Mouse (Mus musculus): ENCODE measurements at regions not wholly inside any gene's neighbourhood (a gene's known extent, or its start where the extent isn't known, plus 50 kb on each side); places are given as distances from the start of the nearest gene placed in this dataset.

DNA sequence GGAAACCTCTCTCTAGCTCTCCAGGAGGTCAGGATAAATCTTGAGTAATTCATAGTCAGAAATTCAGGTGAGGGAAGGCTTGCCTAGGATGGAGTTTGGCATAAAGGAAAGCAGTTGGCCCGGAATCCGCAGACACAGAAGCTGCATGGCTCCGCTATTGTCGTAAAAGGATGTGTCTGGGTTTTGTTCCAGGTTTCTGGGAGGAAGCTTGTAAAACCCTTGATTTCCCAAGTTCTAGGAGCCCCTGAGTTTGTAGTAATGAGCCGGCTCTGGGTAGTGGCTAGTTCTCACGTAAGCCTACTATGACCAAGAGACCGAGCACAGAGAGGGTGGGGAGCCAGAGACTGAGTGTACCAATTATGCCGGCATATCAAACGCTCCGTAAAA is 52.7 kb upstream of the Gm21915 start:
- CTCF ChIA-PET, result interaction anchor here (0.6 kb wide), 2 partner anchors 17 to 69 kb away, joined by 3 to 5 read pairs; no protein-coding TSS in a partner anchor

DNA sequence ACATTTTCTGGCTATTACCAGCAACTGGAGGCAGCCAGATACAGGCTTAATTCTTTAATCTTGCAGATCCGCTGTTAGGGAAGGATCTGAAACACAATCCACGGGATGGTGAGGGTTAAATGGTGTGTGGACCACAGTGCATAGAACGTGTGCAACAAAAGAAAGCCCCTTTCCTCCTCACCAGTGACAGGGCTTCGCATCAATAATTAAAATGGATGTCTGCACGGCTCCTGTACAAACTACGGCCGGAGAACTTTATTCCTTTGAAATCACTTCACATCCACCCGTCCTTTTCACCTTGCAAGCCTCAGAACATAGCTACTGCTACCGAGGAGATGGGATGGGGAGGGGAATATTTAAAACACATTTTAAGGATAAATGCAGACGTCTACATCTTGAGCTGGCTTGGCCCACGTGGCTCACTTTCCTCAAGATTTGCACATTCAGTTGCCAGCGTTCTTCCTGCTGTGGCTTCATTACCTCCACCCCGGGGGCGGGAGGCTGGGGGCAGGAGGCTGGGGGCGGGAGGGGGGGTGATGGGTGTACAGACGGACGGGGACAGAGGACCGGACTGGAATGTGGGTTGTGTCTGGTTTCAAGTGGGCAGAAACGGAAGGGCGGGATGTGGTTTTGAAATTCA is 53.3 kb upstream of the Gm21915 start:
- CTCF ChIA-PET, result interaction anchor here (0.6 to 1.2 kb wide), 3 partner anchors 18 to 140 kb away, joined by 3 to 6 read pairs (median 5); no protein-coding TSS in a partner anchor

DNA sequence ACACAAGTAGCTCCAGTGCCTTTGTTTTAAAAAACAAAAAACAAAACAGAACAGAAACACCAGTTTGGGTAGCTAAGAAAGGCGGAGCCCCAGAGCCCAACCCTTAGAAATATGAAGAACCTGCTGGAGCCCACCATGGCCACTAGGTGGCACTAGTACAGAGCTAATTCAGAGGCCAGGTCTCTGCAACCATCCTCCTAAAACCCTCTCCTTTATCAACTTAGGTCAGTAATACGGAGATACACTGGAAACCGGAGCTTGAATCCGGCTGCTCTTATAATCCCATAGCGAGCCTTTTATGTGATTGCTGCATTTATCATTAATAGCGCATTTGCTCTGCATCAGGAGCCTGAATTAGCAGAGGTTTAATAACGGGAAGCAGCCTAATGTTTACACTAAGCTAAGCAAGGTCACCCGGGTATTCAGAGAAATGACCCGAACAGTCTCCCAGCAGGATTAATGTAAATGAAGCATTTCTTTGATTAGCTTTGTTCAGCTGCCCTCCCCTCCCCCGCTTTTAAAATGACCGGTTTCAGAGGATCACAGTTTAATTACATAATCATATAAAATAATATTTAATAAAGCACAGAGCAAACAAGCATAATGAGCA is 53.9 kb upstream of the Gm21915 start:
- CTCF ChIA-PET, result interaction anchor here (1.2 kb wide), 1 partner anchor 140 kb away, joined by 6 read pairs; no protein-coding TSS in a partner anchor

DNA sequence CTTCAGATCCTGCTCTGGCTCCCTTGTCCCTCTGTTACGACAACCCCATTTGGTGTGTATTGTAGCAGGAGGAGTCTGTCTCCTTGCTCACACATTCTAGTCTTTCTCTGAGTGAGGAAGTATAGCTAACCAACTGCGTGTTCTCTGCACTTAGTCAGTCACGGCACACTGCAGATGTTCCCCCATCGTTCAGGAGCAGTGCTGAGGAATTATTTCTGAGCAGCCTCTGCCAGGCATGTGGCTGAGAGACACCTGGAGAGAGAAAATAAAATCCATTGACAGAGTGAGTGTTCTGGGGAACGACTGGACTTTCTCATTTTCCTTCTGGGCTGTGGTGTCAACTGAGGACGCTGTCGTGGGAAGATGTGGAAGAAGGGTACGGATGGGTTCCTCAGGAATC is 54.5 kb upstream of the Gm21915 start:
- CTCF ChIA-PET, result interaction anchor here (1.2 kb wide), 1 partner anchor 141 kb away, joined by 6 read pairs; no protein-coding TSS in a partner anchor

DNA sequence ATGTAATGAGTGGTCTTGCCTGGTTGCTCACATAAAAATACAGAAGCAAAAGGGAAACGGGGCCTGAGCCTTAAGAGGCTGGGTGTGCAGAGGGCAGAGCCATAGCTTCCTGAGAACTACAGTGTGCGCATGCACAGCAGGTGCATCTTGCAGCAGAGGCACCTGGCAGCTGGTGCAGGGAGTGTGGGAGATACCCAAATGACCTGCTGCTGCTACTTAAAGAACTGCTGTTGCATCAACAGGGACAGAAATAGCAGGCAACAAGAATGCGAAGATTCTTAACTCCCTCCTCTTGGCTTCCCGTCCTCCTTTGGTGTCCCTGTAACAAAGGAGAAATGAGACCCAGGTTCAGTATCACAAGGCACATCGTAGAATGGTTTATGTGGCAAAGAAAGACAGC is 56.3 kb upstream of the Gm21915 start:
- CTCF ChIA-PET, result interaction anchor here (0.7 kb wide), 1 partner anchor 206 kb away, joined by 6 read pairs; no protein-coding TSS in a partner anchor

DNA sequence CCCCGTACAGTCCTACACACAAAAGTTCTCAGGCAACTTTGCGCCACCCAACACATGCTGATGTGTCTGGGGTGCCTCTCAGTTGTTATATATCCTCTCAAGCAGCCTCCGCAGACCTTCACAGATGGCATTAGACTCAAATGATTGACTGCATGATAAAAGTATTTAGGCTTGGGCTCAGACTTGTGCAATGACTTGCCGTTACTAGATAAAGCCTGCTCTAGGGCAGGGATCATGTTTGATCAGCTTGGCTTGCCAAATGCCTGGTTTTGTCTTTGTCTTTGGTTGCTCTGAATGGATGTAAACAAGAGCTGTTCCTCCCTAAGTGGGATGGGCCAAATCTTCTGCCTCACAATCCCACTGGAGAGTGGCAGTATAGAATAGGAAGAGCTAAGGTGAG is 57.2 kb upstream of the Gm21915 start:
- CTCF ChIA-PET, result no interaction called here

DNA sequence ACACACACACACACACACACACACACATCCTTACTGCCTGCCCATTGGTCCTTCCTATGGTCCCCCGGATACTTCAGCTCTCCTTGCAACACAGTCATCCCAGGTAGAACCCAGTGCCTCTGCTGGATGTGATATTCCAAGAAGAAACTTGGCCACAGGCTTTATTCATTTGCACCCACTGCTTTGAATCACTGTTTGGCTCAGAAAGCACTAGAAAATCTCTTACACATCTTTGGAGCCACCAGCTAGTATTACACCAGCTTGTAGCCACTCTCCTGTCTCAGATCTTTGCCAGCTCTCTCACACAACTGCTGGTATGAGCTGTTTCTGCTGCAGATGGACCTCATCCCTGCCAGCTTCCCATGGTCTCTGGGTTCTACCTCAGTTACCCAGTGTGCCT is 57.7 kb upstream of the Gm21915 start:
- CTCF ChIA-PET, result no interaction called here

DNA sequence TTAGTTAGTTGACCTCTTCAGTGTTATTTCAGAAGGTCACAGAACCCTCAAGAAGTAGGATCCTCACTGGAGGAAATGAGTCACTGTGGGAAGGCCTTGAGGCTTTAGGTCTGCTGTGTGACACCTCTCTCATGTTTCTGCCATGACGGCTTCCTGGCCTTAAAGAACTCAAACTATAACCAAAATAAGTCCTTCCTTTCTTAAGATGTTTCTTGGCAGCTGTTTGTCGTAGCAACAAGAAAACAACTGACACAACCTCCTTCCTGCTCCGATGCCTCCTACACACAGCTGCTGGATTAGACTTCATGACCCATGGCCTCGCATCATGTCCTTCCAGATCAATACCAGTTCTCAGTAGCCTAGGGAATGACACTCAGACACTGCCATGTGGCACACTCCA is 58.1 kb upstream of the Gm21915 start:
- CTCF ChIA-PET, result no interaction called here

DNA sequence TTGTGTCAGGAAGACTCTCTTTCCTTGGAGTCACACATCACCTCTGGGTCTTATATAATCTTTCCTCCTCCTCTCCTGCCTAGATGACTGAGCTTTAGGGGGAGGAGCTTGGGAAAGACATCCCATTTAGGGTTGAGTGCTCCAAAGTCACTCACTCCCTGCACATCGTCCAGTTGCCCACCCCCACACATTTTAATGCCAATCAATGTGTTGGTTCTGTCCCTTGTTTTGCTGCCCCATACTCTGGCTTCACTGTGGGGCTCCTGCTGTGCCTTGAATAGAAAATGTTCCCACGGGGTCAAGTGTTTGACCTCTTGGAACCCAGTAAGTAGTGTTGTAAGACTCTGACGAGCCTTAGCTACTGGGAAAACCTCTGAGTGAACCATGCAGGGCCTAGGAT is 58.8 kb upstream of the Gm21915 start:
- CTCF ChIA-PET, result interaction anchor here (0.5 kb wide), 1 partner anchor 148 kb away, joined by 3 read pairs; no protein-coding TSS in a partner anchor

DNA sequence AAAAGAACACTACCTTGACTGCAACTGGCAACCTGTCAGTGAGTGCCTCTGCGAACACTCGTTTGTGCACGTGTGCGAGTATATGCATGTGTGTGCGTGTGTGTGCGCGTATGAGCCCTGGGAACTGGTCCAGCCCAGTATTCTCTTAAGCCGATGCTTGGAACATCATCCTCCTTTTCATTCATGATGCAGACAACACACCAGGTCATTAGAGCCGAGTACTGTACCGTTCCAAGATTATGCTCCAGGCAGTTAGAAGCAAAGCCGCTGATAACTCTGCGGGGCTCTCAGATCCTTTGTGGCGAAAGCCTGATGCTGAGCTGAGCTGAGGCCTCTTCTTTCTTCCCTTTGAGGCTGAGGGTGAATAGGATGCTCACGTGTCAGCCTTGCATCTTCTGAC is 61.8 kb upstream of the Gm21915 start:
- CTCF ChIA-PET, result no interaction called here

DNA sequence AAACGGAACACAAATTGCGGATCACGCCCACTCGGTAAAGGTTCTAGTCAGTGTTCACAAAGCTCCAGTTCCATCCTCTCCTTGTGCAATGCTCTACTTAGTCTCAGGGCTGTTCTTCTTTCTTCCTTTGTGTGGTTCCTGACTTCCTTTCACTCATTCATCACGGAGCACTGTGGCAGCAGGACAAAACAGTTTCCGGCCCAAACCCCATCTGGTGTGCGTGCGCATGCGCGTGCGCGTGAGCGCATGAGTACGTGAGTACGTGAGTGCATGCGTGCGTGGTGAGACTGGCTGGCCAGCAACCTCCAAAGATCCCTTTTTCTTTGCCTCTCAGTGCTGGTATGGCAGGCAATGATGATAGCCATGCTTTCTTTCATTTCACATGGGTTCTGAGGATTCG is 62.5 kb upstream of the Gm21915 start:
- CTCF ChIA-PET, result no interaction called here

DNA sequence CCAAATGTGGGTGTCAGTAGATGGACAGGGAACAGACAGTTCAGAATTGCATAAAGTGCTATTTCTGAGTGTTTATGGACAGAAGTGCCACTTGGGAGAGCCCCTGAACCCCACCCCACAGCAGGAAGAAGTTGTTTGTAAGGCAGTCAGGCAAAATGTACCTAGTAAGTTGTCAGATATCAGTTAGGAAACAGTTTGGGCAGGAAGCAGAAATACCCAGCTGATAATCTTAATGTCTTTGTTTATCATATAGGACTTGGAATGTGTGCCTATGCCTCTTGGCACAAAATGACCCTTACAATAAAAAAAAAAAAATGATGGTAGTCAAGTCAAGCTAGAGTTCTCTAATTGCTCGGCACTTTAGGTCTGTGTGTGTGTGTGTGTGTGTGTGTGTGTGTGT is 66.9 kb upstream of the Gm21915 start:
- CTCF ChIA-PET, result no interaction called here

DNA sequence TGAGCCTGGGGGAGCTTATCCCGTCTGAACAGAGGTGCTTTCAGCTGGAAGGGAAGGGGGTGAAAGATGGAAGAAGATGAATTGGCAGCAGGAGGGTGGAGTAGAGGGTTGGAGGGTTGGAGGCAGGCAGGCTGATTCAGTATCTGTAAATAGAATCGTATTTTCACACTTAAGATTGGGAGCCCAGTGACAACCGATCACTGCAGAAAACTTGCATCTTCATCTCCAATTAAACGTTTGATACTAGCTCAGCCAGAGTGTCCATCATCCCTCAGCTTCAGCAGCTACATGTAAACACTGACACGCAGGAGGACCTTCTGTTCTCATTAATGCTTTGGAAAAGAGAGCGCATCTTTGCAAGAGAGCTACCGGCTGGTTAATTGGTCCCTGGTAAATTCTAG is 67.2 kb upstream of the Gramd1b start:
- CTCF ChIA-PET, result no interaction called here

DNA sequence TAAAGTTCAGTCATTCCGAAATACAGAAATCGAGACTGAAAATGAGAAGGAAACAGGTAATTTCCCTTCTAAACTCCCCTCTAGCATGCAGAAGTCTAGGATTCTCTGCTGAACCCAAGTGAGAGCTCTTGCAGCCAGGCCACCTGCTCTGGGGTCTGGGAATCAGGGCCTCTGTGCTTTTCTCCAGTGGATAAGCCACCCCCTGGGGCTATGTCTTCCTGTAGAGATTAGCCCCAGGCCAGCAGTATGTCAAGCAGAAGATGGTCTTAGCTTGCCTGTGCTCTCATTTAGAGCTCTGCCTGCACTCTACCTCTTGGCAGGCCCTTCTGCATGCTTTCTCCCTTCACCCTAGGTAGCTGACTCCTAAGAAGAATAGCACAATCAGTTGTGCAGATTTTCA is 56.2 kb upstream of the Gramd1b start:
- CTCF ChIA-PET, result no interaction called here

DNA sequence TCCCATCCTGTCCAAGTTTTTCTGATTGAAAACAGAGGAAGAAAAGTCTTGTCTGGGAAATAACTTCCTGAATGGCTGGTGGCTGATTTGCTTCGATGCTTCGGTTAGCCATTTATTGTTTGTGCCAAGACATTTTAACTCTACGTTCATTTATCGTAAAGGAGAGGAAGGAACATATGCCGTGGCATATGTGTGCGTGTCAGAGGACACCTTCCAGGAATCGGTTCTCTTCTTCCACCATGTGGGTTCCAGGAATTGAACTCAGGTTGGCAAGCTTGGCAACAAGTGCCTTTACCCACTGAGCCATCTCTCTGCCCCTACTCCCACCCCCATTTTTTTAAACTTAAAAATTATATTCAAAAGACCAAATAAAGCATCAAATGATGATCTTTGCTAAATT is 55.4 kb upstream of the Gramd1b start:
- CTCF ChIA-PET, result no interaction called here

DNA sequence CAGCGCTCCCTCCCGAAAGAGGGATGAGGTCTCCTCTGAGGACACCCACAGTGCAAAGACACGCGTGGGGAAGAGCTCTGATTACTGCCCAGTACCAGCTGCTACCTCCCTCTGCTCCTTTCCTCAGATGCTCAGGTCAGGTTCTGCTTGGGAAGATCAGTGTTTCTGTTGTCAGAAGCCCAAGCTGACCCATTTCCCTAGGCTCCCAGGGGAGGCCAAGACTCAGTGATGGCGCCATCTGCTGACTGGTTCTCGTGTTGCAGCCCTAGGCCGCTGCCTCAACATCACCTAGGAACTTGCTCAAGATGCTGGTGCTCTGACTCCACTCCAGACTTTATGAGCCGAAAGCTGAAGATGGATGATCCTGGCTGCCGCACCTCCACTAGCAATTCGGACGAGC is 52.4 kb upstream of the Gramd1b start:
- CTCF ChIA-PET, result no interaction called here

DNA sequence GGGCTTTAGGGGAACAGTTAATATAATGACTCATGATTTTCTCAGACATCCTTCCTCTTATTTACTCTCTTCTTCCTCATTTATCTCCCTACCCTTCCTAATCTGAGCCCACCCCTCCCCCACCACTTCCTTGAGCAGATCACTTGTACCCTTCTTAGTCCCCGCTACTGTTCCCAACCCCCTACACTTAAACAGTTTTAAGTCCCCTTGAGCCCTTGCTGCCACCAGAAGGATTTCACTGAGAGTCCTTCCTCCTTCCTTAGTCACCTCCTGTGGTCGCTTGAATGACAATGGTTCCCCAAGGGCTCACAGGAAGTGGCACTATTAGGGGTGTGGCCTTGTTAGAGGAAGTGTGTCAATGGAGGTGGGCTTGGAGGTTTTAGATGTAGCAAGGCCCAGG is 50.7 kb upstream of the Gramd1b start:
- CTCF ChIA-PET, result no interaction called here
